Mouse (Mus musculus) cerebellum, adult 8-10 months (tissue): ENCODE measurements around the gene Ubald2.
"Not testable (repeated sequence)": the region's sequence is repeated elsewhere in the genome, so short reads cannot be mapped to it uniquely, and the experiment has no call there.

Experiments
- DNase-seq: peaks from one replicate; pipeline ENCODE4 v3.0.0; 2022

Ubald2 gene

GRCm38 (mm10) chr11:116433356-116434286 lies at the start of gene Ubald2:
Gene Ubald2 (plus strand): TSS chr11:116434094.
- DNase-seq: peak; percentile 98

GRCm38 (mm10) chr11:116384171-116384570 lies 49.7 kb upstream of the Ubald2 start:
- DNase-seq: no peak

GRCm38 (mm10) chr11:116385999-116386398 lies 47.9 kb upstream of the Ubald2 start:
- no peak for DNase-seq

GRCm38 (mm10) chr11:116387086-116388071 lies 46.5 kb upstream of the Ubald2 start:
- DNase-seq: no peak

- DNase-seq: peak; percentile 32
These were observed 44.9 kb upstream of the Ubald2 start for GRCm38 (mm10) chr11:116388841-116389480.

GRCm38 (mm10) chr11:116394769-116395168 lies 39.1 kb upstream of the Ubald2 start:
- no peak for DNase-seq

GRCm38 (mm10) chr11:116396276-116396933 lies 37.5 kb upstream of the Ubald2 start:
- DNase-seq: no peak

- no peak for DNase-seq
These were observed 37.0 kb upstream of the Ubald2 start for GRCm38 (mm10) chr11:116396934-116397330.

- DNase-seq: no peak
These were observed 36.2 kb upstream of the Ubald2 start for GRCm38 (mm10) chr11:116397517-116398347.

- DNase-seq: no peak
These were observed 35.6 kb upstream of the Ubald2 start for GRCm38 (mm10) chr11:116398348-116398677.

GRCm38 (mm10) chr11:116400560-116400959 lies 33.3 kb upstream of the Ubald2 start:
- no peak for DNase-seq

GRCm38 (mm10) chr11:116405601-116406000 lies 28.3 kb upstream of the Ubald2 start:
- no peak for DNase-seq

GRCm38 (mm10) chr11:116406231-116406728 lies 27.6 kb upstream of the Ubald2 start:
- DNase-seq: no peak

- no peak for DNase-seq
These were observed 24.9 kb upstream of the Ubald2 start for GRCm38 (mm10) chr11:116409008-116409407.

- DNase-seq: not testable (repeated sequence)
These were observed 23.5 kb upstream of the Ubald2 start for GRCm38 (mm10) chr11:116410415-116410814.

GRCm38 (mm10) chr11:116411582-116411981 lies 22.3 kb upstream of the Ubald2 start:
- DNase-seq: peak; percentile 60

- no peak for DNase-seq
These were observed 21.7 kb upstream of the Ubald2 start for GRCm38 (mm10) chr11:116412028-116412827.

- DNase-seq: peak; percentile 75
These were observed 20.8 kb upstream of the Ubald2 start, which contains the start of gene Rnf157 for GRCm38 (mm10) chr11:116412904-116413630. Gene Rnf157 (minus strand): TSS chr11:116413032.

- no peak for DNase-seq
These were observed 20.3 kb upstream of the Ubald2 start for GRCm38 (mm10) chr11:116413631-116414022.
